In genomic region chr9:49485250-49485891, GRCm38 (mm10) we compare ENCODE assay signal across 8 mouse cellular contexts. TPM values are rescaled to one million over a fixed set of nuclear protein-coding genes. Genes with fewer than 3 reads are reported as not detected.
DNase-seq lines count a peak whose midpoint lies in the region; ATAC-seq and TF ChIP-seq lines count a peak whose summit lies in the region.

No protein-coding gene starts in this region.

- H3K27me3 ChIP-seq in erythroblast, embryonic 14.5 days (ENCODE audit: control insufficient read depth) = peaks cover 4% of the 10 kb centered on the region
- no peaks in the 10 kb centered on the region for H3K27me3 ChIP-seq in forebrain, embryonic 15.5 days
- no peaks in the 10 kb centered on the region for H3K27me3 ChIP-seq in intestine, embryonic 14.5 days (replicated peaks; ENCODE audit: control insufficient read depth, insufficient read depth, low read length)
- no peaks in the 10 kb centered on the region for H3K27me3 ChIP-seq in liver, postnatal 0 days (ENCODE audit: insufficient read depth, low read length)
- H3K27me3 ChIP-seq in neural tube, embryonic 13.5 days = 0 out of 2 replicates have a peak, but pooled peaks cover 4% of the 10 kb centered on the region

- 3% methylated on average over 21 of the region's 21 CpGs for WGBS in forebrain, embryonic 15.5 days
- WGBS in intestine, embryonic 14.5 days = 6% methylated on average over 21 of the region's 21 CpGs
- 4% methylated on average over 21 of the region's 21 CpGs for whole genome bisulfite sequencing in liver, postnatal 0 days (ENCODE audit: insufficient replicate concordance)
- WGBS in neural tube, embryonic 13.5 days = 4% methylated on average over 21 of the region's 21 CpGs

- H3K4me2 ChIP-seq in forebrain, embryonic 15.5 days (replicated peaks) = peak overlapping the region; percentile 89
- H3K4me2 ChIP-seq in intestine, embryonic 14.5 days (ENCODE audit: low read length) = peak overlapping the region; percentile 79
- H3K4me2 ChIP-seq in liver, postnatal 0 days (ENCODE audit: low read depth, low read length) = peak overlapping the region; percentile 88
- peak overlapping the region; percentile 73 for H3K4me2 ChIP-seq in neural tube, embryonic 13.5 days

- H3K4me3 ChIP-seq in erythroblast, embryonic 14.5 days (replicated peaks) = peak overlapping the region; percentile 56
- peak overlapping the region; percentile 48 for H3K4me3 ChIP-seq in forebrain, embryonic 15.5 days
- H3K4me3 ChIP-seq in intestine, embryonic 14.5 days (ENCODE audit: low read depth, low read length) = peak overlapping the region; percentile 47
- H3K4me3 ChIP-seq in liver, postnatal 0 days (ENCODE audit: low read depth, low read length) = peak overlapping the region; percentile 59
- peak overlapping the region; percentile 48 for H3K4me3 ChIP-seq in neural tube, embryonic 13.5 days

- H3K4me1 ChIP-seq in erythroblast, embryonic 14.5 days (ENCODE audit: control insufficient read depth) = peaks cover 10% of the 10 kb centered on the region
- H3K4me1 ChIP-seq in forebrain, embryonic 15.5 days = peaks cover 21% of the 10 kb centered on the region
- 0 out of 2 replicates have a peak, but pooled peaks cover 12% of the 10 kb centered on the region for H3K4me1 ChIP-seq in intestine, embryonic 14.5 days (replicated peaks; ENCODE audit: control insufficient read depth, insufficient read depth, low read length)
- peaks cover 4% of the 10 kb centered on the region for H3K4me1 ChIP-seq in liver, postnatal 0 days (ENCODE audit: insufficient read depth)
- peaks cover 35% of the 10 kb centered on the region for H3K4me1 ChIP-seq in neural tube, embryonic 13.5 days (replicated peaks)

- no peak for TF ChIP-seq EP300 in liver, postnatal 0 days (IDR thresholded peaks at IDR 0.05; ENCODE audit: low read depth)

- no peak for ATAC-seq in erythroblast, adult 5-6 weeks (replicated peaks; ENCODE audit: low FRiP score, poor library complexity, severe bottlenecking)
- peak; percentile 62 for ATAC-seq in forebrain, embryonic 15.5 days (replicated peaks)
- ATAC-seq in intestine, embryonic 14.5 days (replicated peaks; ENCODE audit: low FRiP score, low TSS enrichment, low read depth) = no peak; the same call in 1 of the 2 replicates
- ATAC-seq in liver, postnatal 0 days = no peak; the same call in 1 of the 2 replicates
- ATAC-seq in neural tube, embryonic 13.5 days (ENCODE audit: low read depth) = peak; percentile 45; the same call in 1 of the 2 replicates

- peak overlapping the region; percentile 38 for H3K9ac ChIP-seq in forebrain, embryonic 15.5 days (replicated peaks)
- peak overlapping the region; percentile 34 for H3K9ac ChIP-seq in intestine, embryonic 14.5 days (ENCODE audit: low read length)
- H3K9ac ChIP-seq in liver, postnatal 0 days (replicated peaks) = peak overlapping the region; percentile 46
- H3K9ac ChIP-seq in neural tube, embryonic 13.5 days = peak overlapping the region; percentile 62

- H3K27ac ChIP-seq in forebrain, embryonic 15.5 days (replicated peaks) = no peak overlapping the region
- H3K27ac ChIP-seq in intestine, embryonic 14.5 days (ENCODE audit: low read depth) = no peak overlapping the region
- no peak overlapping the region for H3K27ac ChIP-seq in liver, postnatal 0 days (ENCODE audit: low read depth)
- H3K27ac ChIP-seq in neural tube, embryonic 13.5 days (replicated peaks) = no peak overlapping the region

- H3K36me3 ChIP-seq in erythroblast, embryonic 14.5 days (ENCODE audit: control insufficient read depth) = no peaks in the 10 kb centered on the region
- no peaks in the 10 kb centered on the region for H3K36me3 ChIP-seq in forebrain, embryonic 15.5 days
- H3K36me3 ChIP-seq in intestine, embryonic 14.5 days (ENCODE audit: control insufficient read depth, insufficient read depth, low read length) = no peaks in the 10 kb centered on the region
- H3K36me3 ChIP-seq in liver, postnatal 0 days (replicated peaks; ENCODE audit: insufficient read depth, low read length) = no peaks in the 10 kb centered on the region
- no peaks in the 10 kb centered on the region for H3K36me3 ChIP-seq in neural tube, embryonic 13.5 days

- peak; percentile 85 for DNase-seq in ZHBTc4 (ENCODE audit: low read depth, low spot score)
- peak; percentile 68 for DNase-seq in intestine, embryonic 14.5 days (ENCODE audit: low spot score)
- DNase-seq in liver, postnatal 0 days = no peak
- DNase-seq in spleen, adult 12 weeks (ENCODE audit: low spot score) = no peak

- no peaks in the 10 kb centered on the region for H3K9me3 ChIP-seq in erythroblast, embryonic 14.5 days (ENCODE audit: control insufficient read depth, low read length)
- no peaks in the 10 kb centered on the region for H3K9me3 ChIP-seq in forebrain, embryonic 15.5 days
- no peaks in the 10 kb centered on the region for H3K9me3 ChIP-seq in intestine, embryonic 14.5 days (ENCODE audit: control insufficient read depth, low read length)
- no peaks in the 10 kb centered on the region for H3K9me3 ChIP-seq in liver, postnatal 0 days (ENCODE audit: low read length)
- H3K9me3 ChIP-seq in neural tube, embryonic 13.5 days = no peaks in the 10 kb centered on the region

- peak; percentile 57 for TF ChIP-seq CTCF in liver, postnatal 0 days (IDR thresholded peaks at IDR 0.05; ENCODE audit: low read depth)

RNA-seq across cellular contexts. Expression of gene Ttc12, which starts 0.7 kb away (rescaled TPM):
- polyA plus RNA-seq in erythroblast, embryonic 14.5 days (2012) = not detected in 2 replicates
- 1.3 TPM in 1 of 2 replicates, not detected in the other for total RNA-seq in erythroblast, adult 5-6 weeks (2015; ENCODE audit: low replicate concordance)
- not detected in 2 replicates for total RNA-seq in erythroblast, adult 5-6 weeks (2017; ENCODE audit: low replicate concordance)
- polyA plus RNA-seq in forebrain, embryonic 15.5 days (2015; fragmentation: Nextera tagmentation; extraction: Ambion mirVana) = 0.83 and 1.8 TPM in 2 replicates
- polyA plus RNA-seq in intestine, embryonic 14.5 days (2014; fragmentation: Nextera tagmentation; extraction: Ambion mirVana) = 0.97 and 1.1 TPM in 2 replicates
- 0.09 and 0.15 TPM in 2 replicates for polyA plus RNA-seq in liver, postnatal 0 days (2015; fragmentation: Nextera tagmentation; extraction: Ambion mirVana)
- polyA plus RNA-seq in neural tube, embryonic 13.5 days (2015; fragmentation: Nextera tagmentation; extraction: Ambion mirVana) = 1.5 and 2.1 TPM in 2 replicates

RNA-seq across cellular contexts. Expression of gene Ankk1, which starts 58.5 kb away (rescaled TPM):
- polyA plus RNA-seq in erythroblast, embryonic 14.5 days (2012) = not detected in 2 replicates
- not detected in 2 replicates for total RNA-seq in erythroblast, adult 5-6 weeks (2015; ENCODE audit: low replicate concordance)
- not detected in 2 replicates for total RNA-seq in erythroblast, adult 5-6 weeks (2017; ENCODE audit: low replicate concordance)
- not detected in 2 replicates for polyA plus RNA-seq in forebrain, embryonic 15.5 days (2015; fragmentation: Nextera tagmentation; extraction: Ambion mirVana)
- polyA plus RNA-seq in intestine, embryonic 14.5 days (2014; fragmentation: Nextera tagmentation; extraction: Ambion mirVana) = not detected in 2 replicates
- not detected in 2 replicates for polyA plus RNA-seq in liver, postnatal 0 days (2015; fragmentation: Nextera tagmentation; extraction: Ambion mirVana)
- not detected in 2 replicates for polyA plus RNA-seq in neural tube, embryonic 13.5 days (2015; fragmentation: Nextera tagmentation; extraction: Ambion mirVana)

Comparison
In these comparisons a context has a peak if more than half of its experiments do, and no peak if none do; other contexts are left out.
1. ATAC-seq: peak in forebrain, embryonic 15.5 days (single experiment) and neural tube, embryonic 13.5 days (single experiment); none in erythroblast, adult 5-6 weeks (single experiment), intestine, embryonic 14.5 days (single experiment) and liver, postnatal 0 days (single experiment).
2. DNase-seq: peak in ZHBTc4 (single experiment) and intestine, embryonic 14.5 days (single experiment); none in liver, postnatal 0 days (single experiment) and spleen, adult 12 weeks (single experiment).
3. Peak in every context shown above with its lines, with median percentiles within 50 percentile points of each other: H3K4me3 ChIP-seq, H3K4me2 ChIP-seq and H3K9ac ChIP-seq.